Mouse (Mus musculus) neural tube, embryonic 14.5 days (tissue): ENCODE measurements around the gene Padi6. TPM values are rescaled to one million over a fixed set of nuclear protein-coding genes. Genes with fewer than 3 reads are reported as not detected.

ENCODE experiments used
- ATAC-seq: fragments of 200-750 bp; cut with Nextera tagmentation; 2 replicates; pipeline ENCODE4 v1.8.0; 2017; ENCODE audit warnings: low read depth, mild to moderate bottlenecking, moderate TSS enrichment, moderate library complexity
- H3K27ac ChIP-seq: fragments of 300-500 bp; sonication (generic); 2 replicates; pipeline ENCODE4 v1.5.1; 2014; ENCODE audit warnings: low read depth, mild to moderate bottlenecking, control low read depth, low read length, moderate library complexity, mixed read lengths
- H3K27me3 ChIP-seq: fragments of 300-500 bp; sonication (generic); 2 replicates; pipeline ENCODE4 v1.6.1; 2014; ENCODE audit warnings: low read length; ENCODE audit not compliant: control insufficient read depth, insufficient read depth
- H3K36me3 ChIP-seq: fragments of 300-500 bp; sonication (generic); 2 replicates; pipeline ENCODE4 v1.6.1; 2014; ENCODE audit warnings: low read length, mixed read lengths; ENCODE audit not compliant: control insufficient read depth, insufficient read depth
- H3K4me1 ChIP-seq: fragments of 300-500 bp; sonication (generic); 2 replicates; pipeline ENCODE4 v1.6.1; 2014; ENCODE audit warnings: low read length; ENCODE audit not compliant: control insufficient read depth, insufficient read depth
- H3K4me2 ChIP-seq: fragments of 300-500 bp; sonication (generic); 2 replicates; pipeline ENCODE4 v1.6.1; 2014; ENCODE audit warnings: mild to moderate bottlenecking, low read depth, low read length, control low read depth
- H3K4me3 ChIP-seq: fragments of 300-500 bp; sonication (generic); 2 replicates; pipeline ENCODE4 v1.5.1; 2014; ENCODE audit warnings: low read depth, low read length, control low read depth, mixed read lengths
- H3K9ac ChIP-seq: fragments of 300-500 bp; sonication (generic); replicated peaks from 2 replicates; pipeline ENCODE4 v1.6.1; 2014; ENCODE audit warnings: low read depth, mild to moderate bottlenecking, control low read depth, low read length, mixed read lengths
- H3K9me3 ChIP-seq: fragments of 300-500 bp; sonication (generic); 2 replicates; pipeline ENCODE4 v1.6.1; 2016; ENCODE audit warnings: low read length; ENCODE audit not compliant: control insufficient read depth
- WGBS: fragments of 180-500 bp; shearing (Covaris S2); extraction: QIAGEN DNeasy Blood & Tissue Kit; methylation state at CpG from one replicate; pipeline ENCODE4 v1.1.7; 2014; 5-methylcytosine and 5-hydroxymethylcytosine counted together
- polyA plus RNA-seq: library from polyadenylated mRNA; unstranded; fragments of >200 nt; fragmentation: Nextera tagmentation; extraction: Ambion mirVana; gene quantifications from 2 replicates; pipeline ENCODE4 v1.2.1, GENCODE M21; 2014

The Padi6 gene
- polyA plus RNA-seq, 1 experiment from 2014 or later: 0.08 TPM

DNA sequence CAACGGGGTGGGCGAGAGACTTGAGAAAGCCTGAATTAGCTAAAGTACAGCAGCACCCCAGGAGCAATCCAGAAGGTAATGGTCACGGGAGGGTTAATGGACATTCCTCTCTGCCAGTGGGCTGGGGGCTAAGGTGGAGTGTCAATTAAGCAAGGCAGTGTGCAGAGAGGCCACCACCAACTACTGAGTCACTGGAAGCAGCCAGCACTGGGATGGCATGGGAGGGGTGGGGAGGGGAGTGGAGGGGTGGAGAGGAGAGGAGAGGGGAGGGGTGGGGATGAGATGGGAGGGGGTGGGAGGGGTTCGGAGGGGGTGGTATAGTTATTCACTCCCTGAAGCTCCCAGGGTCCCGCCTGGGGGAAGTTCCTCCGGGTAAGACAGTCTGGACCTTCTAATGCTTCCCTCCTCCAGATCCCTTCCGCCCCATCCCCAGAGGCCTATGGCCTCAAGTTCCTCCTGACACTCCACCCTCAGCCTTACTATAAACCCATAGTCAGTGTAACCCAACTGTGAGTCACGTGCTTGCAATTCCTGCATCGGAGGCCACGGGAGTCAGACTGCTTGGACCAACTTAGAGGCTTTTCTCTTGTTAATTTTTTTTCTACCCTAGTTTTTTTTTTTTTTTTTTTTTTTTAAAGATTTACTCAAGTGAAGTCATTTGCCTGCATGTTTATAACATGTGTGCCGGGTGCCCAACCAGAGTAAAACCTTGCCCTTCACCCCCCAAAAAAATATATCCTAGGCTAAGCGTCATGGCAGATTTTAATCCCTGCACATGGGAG is 54.2 kb downstream of the Padi6 start:
- WGBS: 55% methylated on average over 12 of the region's 12 CpGs
- no peaks in the 10 kb centered on the region for H3K9me3 ChIP-seq
- H3K4me1 ChIP-seq: peaks cover 11% of the 10 kb centered on the region
- no peaks in the 10 kb centered on the region for H3K27me3 ChIP-seq
- no peak overlapping the region for H3K4me3 ChIP-seq
- no peak overlapping the region for H3K9ac ChIP-seq
- ATAC-seq: no peak
- no peak overlapping the region for H3K27ac ChIP-seq
- no peaks in the 10 kb centered on the region for H3K36me3 ChIP-seq
- H3K4me2 ChIP-seq: no peak overlapping the region

- Histone ChIP-seq H3K4me2 (no peak overlapping the region), H3K9ac (no peak overlapping the region), H3K4me1 (peaks cover 11% of the 10 kb centered on the region), H3K4me3 (no peak overlapping the region), H3K27me3 (no peaks in the 10 kb centered on the region), H3K9me3 (no peaks in the 10 kb centered on the region), H3K36me3 (no peaks in the 10 kb centered on the region), H3K27ac (0 out of 2 replicates have a peak overlapping the region, but pooled peaks have one; percentile 2)
- peak; percentile 51 for ATAC-seq
- 22% methylated on average over 6 of the region's 6 CpGs for WGBS
Observed at GRCm38 (mm10) chr4:140684881-140685303, 57.6 kb downstream of the Padi6 start.

DNA sequence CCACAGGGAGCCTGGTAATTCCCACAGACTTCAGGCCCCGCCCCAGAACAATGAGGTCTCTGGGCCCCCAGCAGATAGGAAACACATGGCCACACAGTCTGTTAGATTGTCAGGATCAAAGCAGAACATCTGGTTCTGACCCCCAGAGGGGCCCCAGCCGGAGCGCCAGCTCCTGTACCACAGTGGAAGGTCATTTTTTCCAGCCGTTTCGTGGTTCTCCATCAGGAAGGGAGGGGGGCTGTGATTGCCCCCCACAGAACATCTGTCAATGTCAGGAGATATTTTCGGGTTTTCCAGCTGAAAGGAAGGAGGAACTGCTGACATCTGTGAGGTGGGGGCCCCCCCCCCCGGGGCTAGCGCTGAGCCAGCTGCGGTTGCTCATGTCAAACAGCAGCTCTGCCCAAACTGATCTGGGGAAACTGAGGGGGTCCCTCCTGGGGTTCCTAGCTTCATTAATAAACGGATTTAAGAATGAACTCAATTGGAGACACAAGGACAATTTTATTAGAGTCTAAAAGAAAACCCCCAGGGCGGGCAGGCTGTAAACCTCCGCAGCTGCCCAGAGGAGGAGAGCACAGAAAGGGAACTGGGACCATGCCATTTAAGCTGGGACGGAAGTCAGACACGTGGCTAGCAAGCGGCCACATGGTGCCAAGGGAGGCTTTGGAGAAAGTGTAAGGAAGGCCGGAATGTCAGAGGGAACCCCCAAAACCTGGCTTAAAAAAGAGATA is 58.1 kb downstream of the Padi6 start:
- Histone ChIP-seq H3K4me1 (peaks cover 11% of the 10 kb centered on the region), H3K9ac (no peak overlapping the region; the same call in 1 of the 2 replicates), H3K36me3 (no peaks in the 10 kb centered on the region), H3K27me3 (no peaks in the 10 kb centered on the region), H3K9me3 (no peaks in the 10 kb centered on the region), H3K27ac (0 out of 2 replicates have a peak overlapping the region, but pooled peaks have one; percentile 2), H3K4me2 (peak overlapping the region; percentile 20; the same call in 1 of the 2 replicates), H3K4me3 (no peak overlapping the region)
- WGBS: 3% methylated on average over 16 of the region's 16 CpGs
- peak; percentile 58; the same call in 1 of the 2 replicates for ATAC-seq

- WGBS: 37% methylated on average over 8 of the region's 8 CpGs
- ATAC-seq: no peak
Observed at GRCm38 (mm10) chr4:140683608-140684007, 58.8 kb downstream of the Padi6 start.

DNA sequence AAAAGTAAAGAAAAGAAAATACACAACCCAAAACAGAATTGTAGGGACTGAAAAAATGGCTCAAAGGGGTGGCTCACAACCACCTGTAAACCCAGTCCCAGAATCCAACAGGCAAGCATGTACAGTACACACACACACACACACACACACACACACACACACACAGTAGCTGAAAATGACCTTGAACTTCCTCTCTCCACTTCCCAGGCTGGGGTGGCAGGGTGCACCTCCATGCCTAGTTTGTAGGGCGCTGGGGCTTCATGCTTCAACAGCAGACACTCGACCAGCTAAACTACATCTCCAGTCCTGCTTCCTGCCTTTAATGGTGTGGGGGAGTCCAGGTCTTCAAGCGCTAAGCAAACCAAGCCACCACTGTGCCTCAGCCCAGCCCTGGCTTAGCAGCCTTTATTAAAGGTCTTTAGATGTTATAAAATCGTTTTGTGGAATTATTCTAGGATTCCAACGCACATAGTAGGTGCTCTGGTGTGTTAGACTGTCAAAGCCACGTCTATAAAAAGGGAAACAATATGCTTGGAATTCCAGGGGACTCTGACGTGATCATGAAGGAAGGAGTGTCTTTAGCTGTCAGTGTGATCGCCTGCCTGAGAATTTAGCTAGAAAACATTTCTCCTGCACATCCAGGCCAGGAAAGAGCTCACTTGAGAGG is 61.6 kb downstream of the Padi6 start:
- WGBS: 58% methylated on average over 8 of the region's 8 CpGs
- Histone ChIP-seq H3K4me1 (peaks cover 11% of the 10 kb centered on the region), H3K4me3 (no peak overlapping the region), H3K9ac (no peak overlapping the region), H3K27ac (no peak overlapping the region), H3K27me3 (no peaks in the 10 kb centered on the region), H3K9me3 (no peaks in the 10 kb centered on the region), H3K36me3 (no peaks in the 10 kb centered on the region), H3K4me2 (no peak overlapping the region)
- no peak for ATAC-seq

More at GRCm38 (mm10) chr4:140683608-140684007, 58.8 kb downstream of the Padi6 start:
- Histone ChIP-seq H3K4me3 (no peak overlapping the region), H3K4me2 (no peak overlapping the region), H3K9ac (no peak overlapping the region), H3K9me3 (no peaks in the 10 kb centered on the region), H3K36me3 (no peaks in the 10 kb centered on the region), H3K4me1 (peaks cover 11% of the 10 kb centered on the region), H3K27ac (no peak overlapping the region), H3K27me3 (no peaks in the 10 kb centered on the region)

DNA sequence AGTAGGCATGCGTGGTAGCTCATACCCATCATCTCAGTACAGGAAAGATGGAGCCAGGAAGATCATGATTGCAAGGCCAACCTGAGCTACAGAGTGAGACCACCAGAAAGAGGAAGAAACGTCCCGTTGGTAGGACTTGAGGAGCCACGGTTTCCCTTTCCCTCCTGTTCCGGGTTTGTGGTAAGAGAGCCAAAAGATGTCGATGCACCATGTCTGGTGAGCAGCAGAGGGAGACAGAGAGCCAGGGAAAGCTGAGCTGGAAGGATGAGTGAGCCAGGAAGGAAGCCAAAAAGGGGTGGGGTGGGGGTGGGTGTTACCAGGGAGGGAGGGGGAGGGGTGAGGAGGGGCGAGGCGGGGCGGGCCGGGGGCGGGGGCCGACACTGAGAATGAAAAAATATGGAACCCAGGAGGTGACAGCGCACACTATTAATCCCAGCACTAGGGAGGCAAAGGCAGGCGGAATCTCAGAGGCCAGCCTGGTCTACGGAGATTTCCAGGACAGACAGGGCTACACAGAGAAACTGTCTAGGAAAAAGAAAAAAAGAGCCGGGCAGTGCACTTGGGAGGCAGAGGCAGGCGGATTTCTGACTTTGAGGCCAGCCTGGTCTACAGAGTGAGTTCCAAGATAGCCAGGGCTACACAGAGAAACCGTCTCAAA is 62.6 kb downstream of the Padi6 start:
- H3K9me3 ChIP-seq: no peaks in the 10 kb centered on the region
- 0 out of 2 replicates have a peak, but pooled peaks have one; percentile 31 for ATAC-seq
- no peaks in the 10 kb centered on the region for H3K27me3 ChIP-seq
- no peak overlapping the region for H3K4me3 ChIP-seq
- no peak overlapping the region for H3K27ac ChIP-seq
- peaks cover 10% of the 10 kb centered on the region for H3K4me1 ChIP-seq
- H3K9ac ChIP-seq: no peak overlapping the region
- no peaks in the 10 kb centered on the region for H3K36me3 ChIP-seq
- 0 out of 2 replicates have a peak overlapping the region, but pooled peaks have one; percentile 6 for H3K4me2 ChIP-seq
- whole genome bisulfite sequencing: 22% methylated on average over 18 of the region's 18 CpGs

DNA sequence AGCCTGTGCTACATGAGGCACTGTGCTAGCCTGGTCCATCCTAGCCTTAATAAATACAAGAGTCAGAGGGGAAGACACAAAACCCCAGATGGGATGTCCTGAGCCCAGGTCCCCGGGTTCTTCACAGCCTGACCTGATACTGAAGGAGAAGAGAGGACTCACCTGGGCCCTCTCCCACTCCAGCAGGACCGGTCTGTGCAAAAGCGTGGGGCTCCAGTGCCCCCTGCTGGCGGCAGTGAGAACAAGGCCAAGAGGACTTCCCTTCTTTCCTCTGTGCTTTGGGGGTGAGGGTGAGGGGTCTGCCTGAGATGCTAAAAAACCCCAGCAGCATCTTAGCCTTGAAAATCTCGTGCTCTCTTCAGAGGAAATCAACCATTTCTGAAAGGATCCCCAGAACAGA is 63.4 kb downstream of the Padi6 start:
- Histone ChIP-seq H3K9ac (no peak overlapping the region), H3K4me2 (no peak overlapping the region), H3K4me1 (peaks cover 1% of the 10 kb centered on the region), H3K36me3 (no peaks in the 10 kb centered on the region), H3K27ac (no peak overlapping the region), H3K27me3 (no peaks in the 10 kb centered on the region), H3K4me3 (no peak overlapping the region), H3K9me3 (no peaks in the 10 kb centered on the region)
- peak; percentile 17; the same call in 1 of the 2 replicates for ATAC-seq
- WGBS: 13% methylated on average over 5 of the region's 5 CpGs
